8 mouse cellular contexts compared by ENCODE assay signal in genomic region chr4:116506886-116507424, GRCm38 (mm10). TPM values are rescaled to one million over a fixed set of nuclear protein-coding genes. Genes with fewer than 3 reads are reported as not detected.
A peak's percentile ranks its signal among the peaks of the same experiment; 100 is the strongest.
DNase-seq lines count a peak whose midpoint lies in the region; ATAC-seq and TF ChIP-seq lines count a peak whose summit lies in the region.

No protein-coding gene starts in this region.

- intact Hi-C loops in heart, adult 2 months (cut with DNase I): loop anchor here (2.0 to 5.0 kb wide), 2 partner anchors 40 to 50 kb away; partner anchors contain the start of genes Gpbp1l1 and Tmem69

- H3K36me3 ChIP-seq in heart, adult 2 months (ENCODE audit: control insufficient read depth, insufficient read depth, low read length): peaks cover 2% of the 10 kb centered on the region; the same call in 1 of the 2 replicates
- no peaks in the 10 kb centered on the region for H3K36me3 ChIP-seq in intestine, embryonic 14.5 days (ENCODE audit: control insufficient read depth, insufficient read depth, low read length)
- H3K36me3 ChIP-seq in midbrain, embryonic 16.5 days (ENCODE audit: control insufficient read depth, insufficient read depth, low read length): no peaks in the 10 kb centered on the region

- no peaks in the 10 kb centered on the region for H3K9me3 ChIP-seq in intestine, embryonic 14.5 days (ENCODE audit: control insufficient read depth, low read length)
- H3K9me3 ChIP-seq in midbrain, embryonic 16.5 days (replicated peaks; ENCODE audit: control insufficient read depth, low read length, poor library complexity, severe bottlenecking): no peaks in the 10 kb centered on the region

- TF ChIP-seq POLR2A in heart, adult 2 months (IDR thresholded peaks at IDR 0.05; ENCODE audit: insufficient read depth, low read depth, low read length): no peak

- peak in 1 of 2 experiments; percentile 3 for DNase-seq in heart, adult 2 months
- no peak for DNase-seq in heart, adult 8-10 months (ENCODE audit: low spot score)
- DNase-seq in urinary bladder, adult 2 months (ENCODE audit: low spot score): peak; percentile 16
- DNase-seq in urinary bladder, postnatal 10 days (ENCODE audit: low spot score): no peak
- DNase-seq in intestine, embryonic 14.5 days (ENCODE audit: low spot score): no peak
- no peak for DNase-seq in retina, postnatal 1 day

- peak overlapping the region; percentile 71 for H3K4me3 ChIP-seq in heart, adult 2 months
- H3K4me3 ChIP-seq in intestine, embryonic 14.5 days (ENCODE audit: low read depth, low read length): peak overlapping the region; percentile 58
- H3K4me3 ChIP-seq in midbrain, embryonic 16.5 days (ENCODE audit: low read depth, low read length): peak overlapping the region; percentile 62

- H3K79me2 ChIP-seq in heart, adult 2 months (replicated peaks; ENCODE audit: control insufficient read depth, insufficient read depth, low read length): no peaks in the 10 kb centered on the region

- peak overlapping the region; percentile 65 for H3K9ac ChIP-seq in heart, adult 2 months (ENCODE audit: low read depth, low read length)
- peak overlapping the region; percentile 77 for H3K9ac ChIP-seq in intestine, embryonic 14.5 days (ENCODE audit: low read length)
- H3K9ac ChIP-seq in midbrain, embryonic 16.5 days (ENCODE audit: low read depth, low read length): peak overlapping the region; percentile 66

- WGBS in heart, adult 2 months: 26% methylated on average over 11 of the region's 11 CpGs
- 25% methylated on average over 11 of the region's 11 CpGs for WGBS in intestine, embryonic 14.5 days
- 27% methylated on average over 11 of the region's 11 CpGs for WGBS in midbrain, embryonic 16.5 days

- TF ChIP-seq EP300 in heart, adult 2 months (IDR thresholded peaks at IDR 0.05; ENCODE audit: insufficient read depth, low read depth, low read length): no peak

- peak overlapping the region; percentile 85 for H3K27ac ChIP-seq in heart, adult 2 months
- no peak overlapping the region for H3K27ac ChIP-seq in intestine, embryonic 14.5 days (ENCODE audit: low read depth)
- peak overlapping the region; percentile 81 for H3K27ac ChIP-seq in midbrain, embryonic 16.5 days (ENCODE audit: low read length)

- peak; percentile 25 for ATAC-seq in intestine, embryonic 14.5 days (replicated peaks; ENCODE audit: low FRiP score, low TSS enrichment, low read depth)
- ATAC-seq in midbrain, embryonic 16.5 days: peak; percentile 54
- no peak for ATAC-seq in megakaryocyte-erythroid progenitor cell, adult 5-6 weeks (replicated peaks; ENCODE audit: low FRiP score, low TSS enrichment, poor library complexity, severe bottlenecking)

- peaks cover 2% of the 10 kb centered on the region; the same call in 1 of the 2 replicates for H3K4me1 ChIP-seq in heart, adult 2 months (ENCODE audit: control insufficient read depth, insufficient read depth, low read length)
- peaks cover 14% of the 10 kb centered on the region for H3K4me1 ChIP-seq in intestine, embryonic 14.5 days (replicated peaks; ENCODE audit: control insufficient read depth, insufficient read depth, low read length)
- peaks cover 12% of the 10 kb centered on the region for H3K4me1 ChIP-seq in midbrain, embryonic 16.5 days (ENCODE audit: control insufficient read depth, insufficient read depth, low read length)

- H3K4me2 ChIP-seq in intestine, embryonic 14.5 days (ENCODE audit: low read length): peak overlapping the region; percentile 79
- peak overlapping the region; percentile 72 for H3K4me2 ChIP-seq in midbrain, embryonic 16.5 days (ENCODE audit: low read length)

- H3K27me3 ChIP-seq in heart, adult 2 months (ENCODE audit: control insufficient read depth, insufficient read depth, low read length): no peaks in the 10 kb centered on the region
- H3K27me3 ChIP-seq in intestine, embryonic 14.5 days (replicated peaks; ENCODE audit: control insufficient read depth, insufficient read depth, low read length): no peaks in the 10 kb centered on the region
- H3K27me3 ChIP-seq in midbrain, embryonic 16.5 days (ENCODE audit: control insufficient read depth, insufficient read depth, low read depth, low read length): no peaks in the 10 kb centered on the region

- no peak for TF ChIP-seq CTCF in heart, adult 2 months (IDR thresholded peaks at IDR 0.05)

RNA-seq across cellular contexts. Expression of gene Ipp, which starts 0.4 kb away (rescaled TPM):
- total RNA-seq in heart, adult 2 months (2021): 10 to 100 TPM; 14.8 to 15.1 TPM
- polyA plus RNA-seq in heart, adult 2 months (2012; rRNA removed): 3.5 and 6.9 TPM in 2 replicates
- total RNA-seq in heart, adult 8-10 months (2022): 10 to 100 TPM; 14.0 to 19.0 (median 16.8) TPM
- 6.9 and 7.1 TPM in 2 replicates for polyA plus RNA-seq in urinary bladder, adult 2 months (2012; rRNA removed)
- 4.1 and 4.8 TPM in 2 replicates for polyA plus RNA-seq in intestine, embryonic 14.5 days (2014; fragmentation: Nextera tagmentation; extraction: Ambion mirVana)
- 13.6 and 14.7 TPM in 2 replicates for polyA plus RNA-seq in midbrain, embryonic 16.5 days (2015; fragmentation: Nextera tagmentation; extraction: Ambion mirVana)
- total RNA-seq in megakaryocyte-erythroid progenitor cell, adult 5-6 weeks (2014; fragmentation: Nextera tagmentation): 8.7 and 10.5 TPM in 2 replicates
- 13.4 and 21.7 TPM in 2 replicates for total RNA-seq in megakaryocyte-erythroid progenitor cell, adult 5-6 weeks (2017)

RNA-seq across cellular contexts. Expression of gene Mast2, which starts 43.0 kb away (rescaled TPM):
- 100 to 1,000 TPM; 108 to 136 TPM for total RNA-seq in heart, adult 2 months (2021)
- polyA plus RNA-seq in heart, adult 2 months (2012; rRNA removed): 144 and 149 TPM in 2 replicates
- 100 to 1,000 TPM; 121 to 144 (median 138) TPM for total RNA-seq in heart, adult 8-10 months (2022)
- 23.6 and 29.6 TPM in 2 replicates for polyA plus RNA-seq in urinary bladder, adult 2 months (2012; rRNA removed)
- polyA plus RNA-seq in intestine, embryonic 14.5 days (2014; fragmentation: Nextera tagmentation; extraction: Ambion mirVana): 20.3 and 22.8 TPM in 2 replicates
- 47.2 and 52.4 TPM in 2 replicates for polyA plus RNA-seq in midbrain, embryonic 16.5 days (2015; fragmentation: Nextera tagmentation; extraction: Ambion mirVana)
- 32.2 and 47.0 TPM in 2 replicates for total RNA-seq in megakaryocyte-erythroid progenitor cell, adult 5-6 weeks (2014; fragmentation: Nextera tagmentation)
- 7.8 and 32.7 TPM in 2 replicates for total RNA-seq in megakaryocyte-erythroid progenitor cell, adult 5-6 weeks (2017)

RNA-seq across cellular contexts. Expression of gene Tmem69, which starts 48.8 kb away (rescaled TPM):
- total RNA-seq in heart, adult 2 months (2021): 10 to 100 TPM; 24.8 to 30.5 TPM
- polyA plus RNA-seq in heart, adult 2 months (2012; rRNA removed): 12.0 and 19.1 TPM in 2 replicates
- 10 to 100 TPM; 31.5 to 34.6 (median 32.0) TPM for total RNA-seq in heart, adult 8-10 months (2022)
- polyA plus RNA-seq in urinary bladder, adult 2 months (2012; rRNA removed): 9.0 and 10.6 TPM in 2 replicates
- polyA plus RNA-seq in intestine, embryonic 14.5 days (2014; fragmentation: Nextera tagmentation; extraction: Ambion mirVana): 25.2 and 25.5 TPM in 2 replicates
- polyA plus RNA-seq in midbrain, embryonic 16.5 days (2015; fragmentation: Nextera tagmentation; extraction: Ambion mirVana): 20.1 and 26.2 TPM in 2 replicates
- total RNA-seq in megakaryocyte-erythroid progenitor cell, adult 5-6 weeks (2014; fragmentation: Nextera tagmentation): 40.3 and 44.1 TPM in 2 replicates
- total RNA-seq in megakaryocyte-erythroid progenitor cell, adult 5-6 weeks (2017): 16.1 and 21.7 TPM in 2 replicates

RNA-seq across cellular contexts. Expression of gene Gpbp1l1, which starts 50.5 kb away (rescaled TPM):
- total RNA-seq in heart, adult 2 months (2021): 10 to 100 TPM; 57.9 to 65.9 TPM
- polyA plus RNA-seq in heart, adult 2 months (2012; rRNA removed): 37.7 and 55.3 TPM in 2 replicates
- total RNA-seq in heart, adult 8-10 months (2022): 10 to 100 TPM; 65.2 to 87.3 (median 72.0) TPM
- polyA plus RNA-seq in urinary bladder, adult 2 months (2012; rRNA removed): 54.1 and 56.4 TPM in 2 replicates
- 43.4 and 46.9 TPM in 2 replicates for polyA plus RNA-seq in intestine, embryonic 14.5 days (2014; fragmentation: Nextera tagmentation; extraction: Ambion mirVana)
- 16.3 and 17.6 TPM in 2 replicates for polyA plus RNA-seq in midbrain, embryonic 16.5 days (2015; fragmentation: Nextera tagmentation; extraction: Ambion mirVana)
- total RNA-seq in megakaryocyte-erythroid progenitor cell, adult 5-6 weeks (2014; fragmentation: Nextera tagmentation): 75.6 and 95.2 TPM in 2 replicates
- 136 and 168 TPM in 2 replicates for total RNA-seq in megakaryocyte-erythroid progenitor cell, adult 5-6 weeks (2017)
